Mouse (Mus musculus) stomach, embryonic 14.5 days (tissue): Measurements from ENCODE around the gene Slc3a2. TPM values are rescaled to one million over a fixed set of nuclear protein-coding genes. Genes with fewer than 3 reads are reported as not detected.
A peak's percentile ranks its signal among the peaks of the same experiment; 100 is the strongest.

Experiments used
- ATAC-seq: fragments of 200-750 bp; cut with Nextera tagmentation; 2 replicates; pipeline ENCODE4 v1.8.0; 2017; ENCODE audit warnings: low read depth, moderate TSS enrichment; ENCODE audit not compliant: insufficient number of reproducible peaks, insufficient read depth, low FRiP score
- H3K27ac ChIP-seq: fragments of 300-500 bp; sonication (generic); 2 replicates; pipeline ENCODE4 v1.5.1; 2014; ENCODE audit warnings: mild to moderate bottlenecking, low read length, moderate library complexity, mixed read lengths
- H3K27me3 ChIP-seq: fragments of 300-500 bp; sonication (generic); 2 replicates; pipeline ENCODE4 v1.6.1; 2014; ENCODE audit warnings: low read length, control low read depth, mixed read lengths; ENCODE audit not compliant: control insufficient read depth, insufficient read depth
- H3K36me3 ChIP-seq: fragments of 300-500 bp; sonication (generic); 2 replicates; pipeline ENCODE4 v1.6.1; 2014; ENCODE audit warnings: mild to moderate bottlenecking, control low read depth, low read length, moderate library complexity, mixed read lengths; ENCODE audit not compliant: control insufficient read depth, insufficient read depth
- H3K4me1 ChIP-seq: fragments of 300-500 bp; sonication (generic); 2 replicates; pipeline ENCODE4 v1.6.1; 2014; ENCODE audit warnings: low read length, control low read depth, mixed read lengths; ENCODE audit not compliant: control insufficient read depth, insufficient read depth
- H3K4me2 ChIP-seq: fragments of 300-500 bp; sonication (generic); replicated peaks from 2 replicates; pipeline ENCODE4 v1.6.1; 2014; ENCODE audit warnings: low read depth, low read length, control low read depth
- H3K4me3 ChIP-seq: fragments of 300-500 bp; sonication (generic); 2 replicates; pipeline ENCODE4 v1.5.1; 2014; ENCODE audit warnings: low read depth, low read length, control low read depth
- H3K9ac ChIP-seq: fragments of 300-500 bp; sonication (generic); replicated peaks from 2 replicates; pipeline ENCODE4 v1.6.1; 2014; ENCODE audit warnings: low read depth, mild to moderate bottlenecking, control low read depth, low read length, moderate library complexity, mixed read lengths
- H3K9me3 ChIP-seq: fragments of 300-500 bp; sonication (generic); 2 replicates; pipeline ENCODE4 v1.6.1; 2016; ENCODE audit warnings: low read depth, low read length, control low read depth; ENCODE audit not compliant: control insufficient read depth
- WGBS: fragments of 180-500 bp; shearing (Covaris S2); extraction: QIAGEN DNeasy Blood & Tissue Kit; methylation state at CpG from one replicate; pipeline ENCODE4 v1.1.7; 2014; 5-methylcytosine and 5-hydroxymethylcytosine counted together
- polyA plus RNA-seq: library from polyadenylated mRNA; unstranded; fragments of >200 nt; fragmentation: Nextera tagmentation; extraction: Ambion mirVana; gene quantifications from 2 replicates; pipeline ENCODE4 v1.2.1, GENCODE M21; 2014

The Slc3a2 gene
- polyA plus RNA-seq, 1 experiment from 2014 or later, result 80.8 TPM

DNA sequence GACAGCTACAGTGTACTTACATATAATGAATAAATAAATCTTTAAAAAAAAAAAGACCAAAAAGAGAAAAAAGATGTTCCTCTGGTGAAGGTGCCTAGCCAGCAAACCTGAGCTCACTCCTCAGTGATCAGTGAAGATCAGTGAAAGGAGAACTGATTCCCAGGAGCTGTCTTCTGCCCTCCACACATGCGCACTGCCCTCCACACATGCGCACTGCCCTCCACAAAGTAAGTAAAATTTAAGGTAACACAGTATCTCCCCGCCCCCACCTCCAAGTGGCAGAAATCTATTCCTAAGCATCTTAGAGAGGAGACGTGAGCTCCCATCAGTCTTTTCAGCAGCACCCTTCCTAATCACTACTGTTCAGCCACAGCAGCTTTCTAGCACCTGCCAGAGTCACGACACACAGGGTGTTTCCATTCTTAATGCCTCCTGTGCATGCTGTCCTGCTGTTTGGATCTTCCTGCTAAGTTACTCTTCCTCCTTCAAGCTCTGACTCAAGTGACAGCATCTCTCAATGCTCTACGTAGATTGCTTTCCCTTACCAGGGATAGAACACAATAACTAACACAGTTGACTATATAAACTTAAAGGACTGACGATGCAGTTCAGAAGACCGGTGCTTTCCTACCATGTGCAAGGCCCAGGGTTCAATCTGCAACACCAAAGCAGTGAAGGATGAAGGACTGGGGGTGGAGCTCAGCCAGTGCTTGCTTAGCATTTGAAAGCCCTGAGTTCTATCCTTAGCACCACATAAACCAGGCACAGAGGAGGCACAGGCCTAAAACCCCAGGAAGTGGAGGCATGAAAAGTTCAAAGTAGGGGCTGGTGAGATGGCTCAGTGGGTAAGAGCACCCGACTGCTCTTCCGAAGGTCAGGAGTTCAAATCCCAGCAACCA lies 7.1 kb downstream of the Slc3a2 start:
- no peak overlapping the region for H3K9ac ChIP-seq
- ATAC-seq, result no peak
- no peak overlapping the region for H3K4me3 ChIP-seq
- no peaks in the 10 kb centered on the region for H3K27me3 ChIP-seq
- peaks cover 5% of the 10 kb centered on the region; the same call in 1 of the 2 replicates for H3K36me3 ChIP-seq
- 75% methylated on average over 10 of the region's 10 CpGs for WGBS
- no peak overlapping the region for H3K4me2 ChIP-seq
- peaks cover 14% of the 10 kb centered on the region for H3K4me1 ChIP-seq
- no peaks in the 10 kb centered on the region for H3K9me3 ChIP-seq
- H3K27ac ChIP-seq, result no peak overlapping the region

GRCm38 (mm10) chr19:8714653-8715481 lies 8.3 kb downstream of the Slc3a2 start:
- no peak overlapping the region for H3K27ac ChIP-seq
- WGBS, result 74% methylated on average over 10 of the region's 10 CpGs
- no peaks in the 10 kb centered on the region for H3K27me3 ChIP-seq
- H3K9me3 ChIP-seq, result no peaks in the 10 kb centered on the region
- H3K4me3 ChIP-seq, result no peak overlapping the region
- H3K4me1 ChIP-seq, result peaks cover 19% of the 10 kb centered on the region
- H3K4me2 ChIP-seq, result no peak overlapping the region
- H3K9ac ChIP-seq, result no peak overlapping the region
- H3K36me3 ChIP-seq, result peaks cover 14% of the 10 kb centered on the region
- no peak for ATAC-seq

- H3K27ac ChIP-seq, result peak overlapping the region; percentile 80
- peak overlapping the region; percentile 75 for H3K9ac ChIP-seq
- H3K36me3 ChIP-seq, result peaks cover 21% of the 10 kb centered on the region
- H3K9me3 ChIP-seq, result no peaks in the 10 kb centered on the region
- H3K4me3 ChIP-seq, result peak overlapping the region; percentile 76
- WGBS, result 8% methylated on average over 13 of the region's 13 CpGs
- peak overlapping the region; percentile 78 for H3K4me2 ChIP-seq
- H3K27me3 ChIP-seq, result no peaks in the 10 kb centered on the region
- peak; percentile 16; the same call in 1 of the 2 replicates for ATAC-seq
- peaks cover 21% of the 10 kb centered on the region for H3K4me1 ChIP-seq
Measured at GRCm38 (mm10) chr19:8713997-8714652, 9.0 kb downstream of the Slc3a2 start.

DNA sequence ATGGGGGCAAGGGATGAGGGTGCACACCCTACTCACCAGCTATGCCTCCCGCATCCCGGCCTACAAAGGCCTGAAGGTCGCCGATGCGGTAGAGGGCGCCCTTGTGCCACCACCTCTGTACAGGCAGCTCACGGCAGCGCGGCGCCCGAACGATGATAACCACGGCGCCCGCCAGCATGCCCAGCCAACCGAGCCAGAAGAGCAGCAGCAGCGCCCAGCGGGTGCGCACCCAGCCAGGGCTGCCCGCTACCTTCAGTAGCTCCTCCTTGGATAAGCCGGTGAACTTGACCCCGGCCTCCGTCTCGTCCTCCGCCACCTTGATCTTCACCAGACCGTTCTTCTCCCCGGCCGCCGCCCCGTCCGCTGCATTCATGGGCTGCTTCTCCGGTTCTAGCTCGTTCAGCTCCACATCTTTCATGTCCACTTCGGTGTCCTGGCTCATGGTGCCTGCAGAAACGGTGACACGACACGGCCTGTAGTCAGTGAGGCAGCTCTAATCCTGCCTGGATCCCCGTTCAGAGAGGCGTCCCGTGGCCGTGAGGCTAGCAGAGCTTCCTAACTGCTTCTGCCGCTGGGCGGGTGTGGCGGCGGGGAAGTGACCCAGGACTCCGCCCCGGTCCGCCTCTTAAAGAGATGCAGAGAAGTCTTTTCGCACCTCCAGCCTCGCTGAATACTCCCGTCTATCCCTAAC lies 9.7 kb downstream of the Slc3a2 start:
- H3K27ac ChIP-seq, result peak overlapping the region; percentile 80
- H3K9me3 ChIP-seq, result no peaks in the 10 kb centered on the region
- H3K4me1 ChIP-seq, result peaks cover 21% of the 10 kb centered on the region
- peak overlapping the region; percentile 75 for H3K9ac ChIP-seq
- H3K27me3 ChIP-seq, result no peaks in the 10 kb centered on the region
- WGBS, result under 1% methylated on average over 51 of the region's 51 CpGs
- H3K4me2 ChIP-seq, result peak overlapping the region; percentile 78
- H3K36me3 ChIP-seq, result peaks cover 28% of the 10 kb centered on the region
- peak; percentile 87 for ATAC-seq
- peak overlapping the region; percentile 76 for H3K4me3 ChIP-seq

DNA sequence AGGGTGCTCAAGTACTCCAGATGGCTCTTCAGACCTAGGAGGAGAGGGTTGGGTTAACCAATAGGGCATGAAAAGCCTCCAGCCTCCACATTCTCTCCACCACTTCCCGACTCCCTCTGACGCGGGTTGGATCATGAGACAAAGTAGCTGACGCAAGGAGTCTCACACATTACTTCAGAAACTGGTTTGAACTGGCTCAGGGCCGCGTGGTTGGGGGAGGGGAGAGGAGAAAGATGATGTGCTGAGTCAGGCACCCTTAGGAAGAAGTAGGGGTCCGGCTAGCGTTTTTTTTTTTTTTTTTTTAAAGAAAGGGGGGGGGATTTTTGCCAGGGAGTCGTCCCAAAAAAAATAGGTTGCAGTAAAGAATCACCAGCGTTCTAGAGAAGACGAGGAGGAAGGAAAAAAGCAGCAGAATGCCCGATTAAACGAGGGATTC lies 10.3 kb downstream of the Slc3a2 start:
- peak overlapping the region; percentile 76 for H3K4me3 ChIP-seq

DNA sequence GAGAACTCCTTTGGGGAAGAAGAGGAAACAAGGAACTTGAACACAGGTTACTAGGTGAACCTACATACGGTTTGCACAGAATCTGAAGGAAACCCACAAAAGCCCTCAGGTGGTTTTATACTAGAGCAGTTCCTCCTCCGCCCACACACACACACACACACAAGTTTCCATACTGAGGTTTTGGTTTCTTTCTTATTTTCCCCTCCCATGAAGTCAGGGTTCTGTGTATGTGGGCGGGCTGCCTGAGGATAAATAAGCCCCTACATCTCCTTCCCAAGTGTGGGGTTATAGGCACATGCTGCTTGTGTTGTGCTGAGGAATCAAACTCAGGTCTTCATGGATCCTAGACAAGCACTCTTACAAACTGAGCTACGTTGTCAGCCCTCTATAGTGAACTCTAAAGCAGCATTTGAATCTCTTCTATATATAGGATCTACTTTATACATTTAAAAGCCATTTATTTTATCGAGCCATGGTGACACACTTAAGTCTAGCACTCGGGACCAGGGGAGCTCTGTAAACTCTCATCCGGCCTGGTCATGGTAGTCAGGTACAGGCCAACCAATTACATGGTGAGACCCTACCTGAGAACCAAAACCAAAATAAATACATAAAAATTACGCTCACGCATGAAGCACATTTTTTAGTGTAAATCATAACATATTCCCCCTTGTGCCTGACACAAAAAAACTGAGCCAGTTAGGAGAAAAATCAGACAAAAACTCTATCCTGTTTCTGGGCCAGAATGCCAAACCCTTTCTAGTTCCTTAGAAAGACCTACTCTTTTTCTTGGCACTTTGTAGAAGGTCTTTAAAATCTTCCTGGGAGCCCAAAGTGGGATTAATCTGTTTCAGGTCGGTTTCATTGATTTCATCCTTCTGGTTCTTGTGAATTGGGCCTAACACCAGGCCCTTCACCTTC lies 11.0 kb downstream of the Slc3a2 start:
- no peak for ATAC-seq
- Histone ChIP-seq H3K27ac (peak overlapping the region; percentile 80; the same call in 1 of the 2 replicates), H3K36me3 (peaks cover 40% of the 10 kb centered on the region), H3K9me3 (no peaks in the 10 kb centered on the region), H3K4me3 (peak overlapping the region; percentile 76), H3K4me1 (peaks cover 21% of the 10 kb centered on the region), H3K27me3 (no peaks in the 10 kb centered on the region), H3K4me2 (peak overlapping the region; percentile 78), H3K9ac (peak overlapping the region; percentile 75)
- 44% methylated on average over 10 of the region's 10 CpGs for WGBS

More for the DNA sequence above, 10.3 kb downstream of the Slc3a2 start:
- H3K27ac ChIP-seq, result peak overlapping the region; percentile 80
- ATAC-seq, result peak; percentile 46
- H3K4me1 ChIP-seq, result peaks cover 21% of the 10 kb centered on the region
- peak overlapping the region; percentile 78 for H3K4me2 ChIP-seq
- peak overlapping the region; percentile 75 for H3K9ac ChIP-seq
- no peaks in the 10 kb centered on the region for H3K9me3 ChIP-seq
- no peaks in the 10 kb centered on the region for H3K27me3 ChIP-seq
- whole genome bisulfite sequencing, result 0% methylated on average over 13 of the region's 13 CpGs
- peaks cover 33% of the 10 kb centered on the region for H3K36me3 ChIP-seq

DNA sequence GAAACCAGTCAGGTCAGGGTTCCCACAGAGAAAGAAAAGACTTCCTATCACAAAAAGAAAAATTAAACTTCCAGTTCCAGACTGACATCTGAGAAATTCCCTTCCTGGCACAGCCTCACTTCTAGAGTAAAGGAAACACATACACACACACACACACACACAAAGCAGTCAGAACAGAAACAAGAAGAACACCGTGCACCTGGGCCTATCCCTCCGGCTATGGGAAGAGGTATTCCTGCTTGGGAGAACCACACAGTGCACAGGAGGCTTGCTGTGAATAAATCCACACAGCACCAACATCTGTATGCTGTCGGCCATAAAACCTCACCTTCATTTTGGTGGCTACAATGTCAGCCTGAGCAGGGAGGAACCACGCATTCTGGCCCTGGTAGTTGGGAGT lies 11.7 kb downstream of the Slc3a2 start:
- Histone ChIP-seq H3K4me2 (peak overlapping the region; percentile 78), H3K4me3 (peak overlapping the region; percentile 76; the same call in 1 of the 2 replicates), H3K9me3 (no peaks in the 10 kb centered on the region), H3K4me1 (peaks cover 21% of the 10 kb centered on the region), H3K36me3 (peaks cover 44% of the 10 kb centered on the region), H3K27me3 (no peaks in the 10 kb centered on the region), H3K9ac (peak overlapping the region; percentile 75; the same call in 1 of the 2 replicates), H3K27ac (no peak overlapping the region)
- ATAC-seq, result no peak
- 67% methylated on average over 4 of the region's 4 CpGs for WGBS
